Mouse (Mus musculus) layer of hippocampus, adult 18-20 months (tissue): Measurements from ENCODE around the gene Nf2. TPM values are rescaled to one million over a fixed set of nuclear protein-coding genes. Genes with fewer than 3 reads are reported as not detected.

Experiments
- DNase-seq, 2 experiments: peaks; one replicate each; pipeline ENCODE4 v3.0.0; 2022; ENCODE audit warnings: low spot score in 2 of 2
- total RNA-seq, 2 experiments: library from RNA; stranded (reverse); gene quantifications; 2 replicates each; pipeline ENCODE4 v1.2.3; 2021

The Nf2 gene
- total RNA-seq, 2 experiments from 2014 or later, result 88.6 to 99.8 TPM

DNA sequence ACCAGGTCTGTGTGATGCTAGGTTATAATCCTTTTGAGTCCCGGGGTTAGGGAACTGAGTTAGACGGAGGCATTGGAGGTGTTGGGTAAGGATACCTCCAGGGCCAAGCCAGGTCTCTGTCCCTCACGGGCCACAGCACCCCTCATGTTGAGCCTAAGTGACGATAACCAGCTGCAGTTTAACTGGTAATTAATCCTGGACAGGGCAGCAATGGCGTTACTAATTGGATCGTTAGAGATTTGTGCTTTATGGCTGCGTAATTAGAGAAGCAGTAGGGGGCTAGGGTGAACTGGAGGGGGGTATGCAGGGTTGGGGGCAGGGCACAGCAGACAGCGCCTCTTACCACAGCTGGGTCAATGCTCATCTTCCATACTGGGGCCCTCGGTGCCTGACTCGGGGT is 96.5 kb downstream of the Nf2 start:
- DNase-seq, result no peak

DNA sequence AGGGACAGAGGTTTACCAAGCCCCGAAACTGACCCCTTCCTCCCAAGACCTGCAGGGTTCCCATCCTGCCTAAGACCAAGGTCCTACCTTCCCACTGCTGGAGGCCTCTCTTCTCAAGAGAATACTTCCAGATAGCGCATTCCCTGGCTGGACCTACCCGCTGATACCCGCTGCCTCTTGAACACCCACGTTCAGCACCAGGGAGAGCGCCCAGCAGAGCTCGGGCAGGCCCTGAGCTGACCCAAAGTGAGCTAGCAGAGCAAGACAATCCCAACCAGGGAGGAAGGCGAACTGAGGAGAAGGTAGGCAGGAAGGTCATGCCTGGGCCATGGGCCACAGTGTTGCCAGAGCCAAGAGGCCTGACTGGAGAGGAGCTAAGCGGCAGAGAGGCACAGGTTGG is 99.1 kb downstream of the Nf2 start:
- DNase-seq, result no peak

- DNase-seq, result no peak
These were observed 102.1 kb downstream of the Nf2 start for GRCm38 (mm10) chr11:4747285-4747684.

DNA sequence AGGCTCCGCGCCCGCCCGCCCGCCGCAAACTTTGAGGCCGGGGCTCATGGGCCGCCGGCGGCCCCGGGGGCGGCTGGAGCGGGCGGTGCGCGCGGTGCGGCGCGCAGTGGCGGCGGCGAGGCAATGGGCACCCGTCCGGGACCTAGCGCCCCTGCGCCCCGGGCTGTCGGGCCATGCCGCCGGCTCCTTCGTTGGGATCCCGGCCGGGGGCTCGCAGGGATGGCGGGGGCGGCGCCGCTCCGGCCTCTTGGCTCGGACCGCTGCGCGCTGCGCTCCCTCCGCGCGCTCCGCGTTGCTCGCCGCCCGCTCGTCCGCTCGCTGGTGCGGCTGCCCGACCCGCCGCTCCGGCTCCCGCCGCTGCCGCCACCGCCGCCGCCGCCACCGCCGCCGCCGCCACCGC is 102.6 kb downstream of the Nf2 start, which contains the start of gene Cabp7:
Gene Cabp7 (minus strand): TSS at position 46 of the 400 bp plus-strand sequence.
- DNase-seq, result no peak

DNA sequence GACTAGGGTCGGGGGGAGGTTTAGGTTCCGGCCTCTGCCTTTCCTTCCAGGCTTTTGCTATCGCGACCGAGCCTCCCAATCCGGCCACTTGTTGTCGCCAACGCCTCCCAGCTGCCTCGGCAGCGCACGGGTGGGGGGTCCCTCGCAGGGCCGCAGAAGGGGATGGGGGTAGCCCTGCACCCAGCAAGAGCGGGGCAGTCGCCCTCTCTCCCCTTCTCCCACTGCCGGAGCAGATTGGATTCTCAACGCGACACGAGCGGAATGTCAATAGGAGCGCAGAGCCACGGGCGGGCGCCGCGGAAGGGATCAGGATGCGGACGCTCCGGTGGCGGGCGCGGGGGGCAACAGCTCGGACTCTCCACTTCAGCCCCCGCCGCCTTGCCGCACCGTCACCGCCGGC is 103.4 kb downstream of the Nf2 start:
- DNase-seq, result peak in 1 of 2 experiments; percentile 37

GRCm38 (mm10) chr11:4744691-4745090 is 104.6 kb downstream of the Nf2 start:
- DNase-seq, result no peak

- DNase-seq, result no peak
These were observed 108.6 kb downstream of the Nf2 start for GRCm38 (mm10) chr11:4740785-4741184.

GRCm38 (mm10) chr11:4738719-4739118 is 110.6 kb downstream of the Nf2 start:
- peak in 1 of 2 experiments; percentile 67 for DNase-seq

DNA sequence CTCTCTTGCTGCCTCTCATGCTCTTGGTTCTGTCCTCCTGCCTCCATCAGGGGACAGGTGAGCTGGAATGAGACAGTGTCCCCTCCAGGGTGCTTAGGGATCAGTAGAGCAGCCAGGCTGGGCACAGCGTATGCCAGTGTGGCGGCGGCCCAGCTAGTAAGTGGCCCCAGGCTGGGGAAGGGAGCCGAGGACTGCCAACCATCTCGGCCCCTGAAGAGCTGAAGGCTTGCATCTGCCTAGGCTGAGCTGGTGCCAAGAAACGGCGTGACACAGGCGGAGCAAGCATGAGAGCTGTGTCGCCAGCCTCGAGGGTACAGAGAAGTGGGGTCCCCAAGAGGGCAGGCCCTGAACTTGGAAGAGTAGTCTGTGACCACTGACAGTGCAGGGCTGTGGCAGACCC is 111.7 kb downstream of the Nf2 start:
- DNase-seq, result no peak

DNA sequence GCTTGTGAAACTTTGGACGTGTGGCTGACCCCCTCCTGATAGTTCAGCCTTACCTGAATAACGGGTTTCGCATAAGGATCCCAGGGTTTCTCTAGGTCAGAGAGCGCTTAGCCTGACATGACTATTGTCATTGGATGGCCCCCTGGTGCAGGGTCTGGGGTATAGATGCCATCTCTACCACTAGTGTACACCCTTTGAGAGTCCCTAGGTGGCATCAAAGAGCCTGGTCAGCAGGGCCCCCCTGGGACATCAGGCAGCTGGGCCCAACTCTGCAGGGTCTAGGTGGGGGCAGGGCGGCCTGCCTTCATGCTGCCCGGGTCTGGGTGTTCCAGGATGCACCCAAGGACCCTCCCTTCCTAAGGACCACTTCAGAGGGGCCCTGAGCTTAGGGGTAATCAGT is 113.0 kb downstream of the Nf2 start:
- no peak for DNase-seq

DNA sequence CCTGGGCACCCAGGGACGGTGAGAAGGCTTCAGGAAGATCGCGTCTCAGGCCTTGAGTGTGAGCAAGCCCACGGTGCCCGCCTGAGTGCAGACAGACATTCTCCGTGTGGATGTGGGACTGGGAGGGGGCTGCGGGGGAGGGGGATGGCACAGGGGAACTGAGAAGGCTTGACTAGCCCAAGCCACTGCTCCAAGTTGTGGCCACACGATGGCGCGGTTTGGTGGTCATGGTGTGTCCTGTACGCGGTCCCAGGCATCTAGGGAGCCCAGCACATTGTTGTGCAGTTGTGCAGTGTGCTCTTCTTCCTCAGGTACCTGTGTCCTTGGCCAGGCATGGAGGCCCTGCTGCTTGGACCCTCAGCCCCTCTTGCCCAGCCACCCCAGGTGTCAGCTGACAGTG is 115.2 kb downstream of the Nf2 start:
- no peak for DNase-seq

- no peak for DNase-seq
These were observed 117.6 kb downstream of the Nf2 start for GRCm38 (mm10) chr11:4731781-4732180.

DNA sequence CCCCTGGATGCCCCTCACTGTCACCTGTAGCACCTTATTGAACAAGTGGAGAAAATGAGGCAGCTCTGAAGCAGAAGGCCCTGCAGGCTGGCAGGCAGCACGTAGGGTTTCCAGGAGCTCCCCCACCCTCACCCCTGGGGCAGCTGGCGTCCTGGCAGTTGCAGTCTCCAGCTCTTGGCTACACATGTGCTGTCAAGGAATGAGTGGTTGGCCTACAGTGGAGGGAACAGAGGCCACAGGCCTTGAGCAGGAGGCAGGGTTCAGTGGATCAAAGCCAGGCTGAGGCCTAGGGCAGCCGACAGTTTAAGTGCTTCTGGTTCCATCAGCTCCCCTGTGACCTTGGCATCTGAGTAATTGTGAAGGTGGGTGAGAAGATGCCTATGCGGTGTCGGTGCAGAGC is 118.4 kb downstream of the Nf2 start:
- DNase-seq, result no peak

DNA sequence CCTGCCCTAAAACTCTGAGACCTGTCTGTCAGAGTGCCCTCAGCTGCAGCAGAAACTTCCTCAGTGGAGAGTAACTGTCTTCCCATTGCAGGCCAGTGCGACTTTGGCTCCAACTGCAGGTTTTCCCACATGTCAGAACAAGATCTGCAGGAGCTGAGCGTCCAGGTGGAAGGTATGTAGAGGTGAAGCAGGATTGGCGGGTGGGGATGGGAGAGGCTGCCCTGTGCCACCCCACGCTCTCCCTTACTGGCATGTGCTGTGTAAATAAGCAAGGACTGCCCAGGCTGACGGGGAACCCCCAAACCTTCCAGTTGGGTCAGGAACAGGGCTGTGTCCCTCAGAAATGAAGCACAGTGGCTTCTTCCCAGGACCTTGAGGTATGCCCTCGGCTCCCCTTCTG is 119.2 kb downstream of the Nf2 start:
- no peak for DNase-seq

DNA sequence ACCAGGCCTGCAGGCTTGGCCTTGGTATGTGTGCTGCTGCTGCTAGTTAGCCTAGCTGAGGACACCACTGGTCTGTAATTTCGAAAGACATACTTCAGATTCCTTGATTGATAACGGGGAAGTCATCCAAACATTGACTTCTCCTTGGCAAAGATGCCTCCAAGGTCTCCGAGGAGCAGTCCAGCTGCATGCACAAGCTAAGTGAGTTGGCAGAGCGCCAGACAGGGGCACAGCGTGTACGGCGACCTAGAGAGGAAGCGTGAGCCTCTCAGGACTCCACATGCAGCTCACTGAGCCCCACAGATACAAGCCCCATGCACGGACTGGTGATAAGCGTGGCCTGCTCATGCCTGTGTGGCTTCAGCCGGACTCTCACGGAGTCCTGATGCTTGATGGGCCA is 119.7 kb downstream of the Nf2 start:
- DNase-seq, result no peak

DNA sequence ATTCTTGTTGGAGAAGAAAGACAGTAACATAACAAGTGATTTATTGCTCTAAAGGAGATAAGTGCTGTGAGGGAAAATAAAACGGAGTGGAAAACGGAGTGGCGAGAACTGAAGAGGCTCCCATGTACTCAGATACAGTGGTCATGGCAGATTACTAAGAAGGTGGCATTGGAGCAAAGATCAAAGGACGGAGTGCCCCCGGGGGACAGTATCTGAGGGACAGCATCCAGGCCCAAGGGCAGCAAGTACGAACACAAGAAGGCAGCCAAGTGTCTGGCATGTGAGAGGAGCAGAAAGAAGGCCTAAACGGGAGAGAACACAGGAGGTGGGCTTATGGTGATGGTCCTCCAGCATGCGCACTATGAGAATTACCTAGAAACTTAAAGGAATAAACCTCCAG is 127.6 kb downstream of the Nf2 start:
- no peak for DNase-seq

- no peak for DNase-seq
These were observed 128.3 kb downstream of the Nf2 start for GRCm38 (mm10) chr11:4720900-4721580.

- no peak for DNase-seq
These were observed 128.9 kb downstream of the Nf2 start for GRCm38 (mm10) chr11:4720393-4720792.

DNA sequence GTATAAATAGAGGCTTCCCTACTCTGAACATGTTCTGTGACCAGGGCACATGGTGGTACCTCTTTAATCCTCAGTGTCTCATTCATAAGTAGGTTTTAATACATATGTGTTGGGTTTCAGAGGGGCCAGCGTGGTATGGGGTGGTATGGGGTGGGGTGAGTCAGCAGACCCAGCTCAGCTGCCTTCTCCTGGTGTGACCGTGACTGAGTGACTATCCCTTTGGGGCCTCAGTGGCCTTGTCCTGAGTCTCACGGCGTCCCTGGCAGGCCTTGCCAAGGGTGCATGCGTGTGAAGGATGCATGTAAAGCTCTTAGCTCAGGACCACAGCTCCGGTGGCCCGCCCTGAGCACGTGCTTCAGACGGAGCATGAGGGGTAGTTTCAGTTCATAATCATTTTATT is 129.4 kb downstream of the Nf2 start:
- no peak for DNase-seq

DNA sequence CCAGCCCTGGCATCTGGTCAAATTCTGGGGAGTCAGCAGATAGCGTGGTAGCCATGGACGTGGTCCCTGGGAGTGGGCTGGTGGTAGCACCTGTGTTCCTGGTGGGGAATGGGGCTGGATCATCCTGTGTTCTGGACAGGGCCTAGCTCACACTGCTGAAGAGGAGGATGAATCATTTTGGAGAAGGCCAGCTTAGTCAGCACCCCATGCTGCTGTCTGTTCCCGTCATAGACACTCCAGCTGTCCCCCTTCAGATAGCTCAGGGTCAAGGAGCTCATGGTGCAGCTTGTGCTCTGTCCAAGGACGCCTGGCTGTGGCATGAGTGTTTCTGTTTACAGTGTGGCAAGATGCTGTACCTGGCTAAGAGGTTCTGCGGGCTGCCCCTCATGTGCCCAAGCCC is 130.8 kb downstream of the Nf2 start:
- DNase-seq, result no peak

GRCm38 (mm10) chr11:4716530-4717236 is 132.7 kb downstream of the Nf2 start:
- no peak for DNase-seq
